Comparison of ENCODE assay signal across 23 mouse cellular contexts in the genomic region with DNA sequence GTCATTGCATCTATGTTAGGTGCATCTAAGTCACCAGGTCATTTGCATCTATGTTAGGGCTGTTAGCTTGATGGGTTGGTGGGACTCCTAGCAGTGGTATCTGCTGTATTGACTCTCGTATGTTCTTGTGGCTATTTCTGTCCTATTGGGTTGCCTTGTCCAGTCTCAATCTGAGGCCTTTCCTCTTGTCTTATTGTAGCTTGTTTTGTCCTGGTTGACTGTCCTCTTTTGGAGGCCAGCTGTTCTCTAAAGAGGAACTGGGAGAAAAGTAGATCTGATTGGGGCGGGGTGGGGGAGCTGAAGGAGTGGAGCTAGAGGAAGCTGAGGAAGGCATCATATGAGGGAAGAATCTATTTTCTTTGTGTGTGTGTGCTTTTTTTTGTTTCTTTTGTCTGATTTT.
"Had no signal": no experiment of that assay in that cellular context is flagged by ENCODE, and none has a peak within 500 bp of the region (broad histone marks: within the 10 kb centered on the region; RNA-seq: fewer than 3 reads in every experiment).

No protein-coding gene starts in this region.

- ATAC-seq: liver, embryonic 12.5 days; midbrain, embryonic 15.5 days had no signal

- DNase-seq: kidney, adult 9 months; kidney, postnatal 25 days; layer of hippocampus, adult 9-11 months; liver; lung, adult 18-20 months; lung, postnatal 10 days; lung, postnatal 36 days; right cerebral cortex, adult 18-20 months; right cerebral cortex, postnatal 14 days; right cerebral cortex, postnatal 4 days; thymus, adult 2 months; thymus, postnatal 14 days had no signal

- H3K27ac ChIP-seq: layer of hippocampus, adult 2 months; limb, embryonic 10.5 days; limb, embryonic 13.5 days; liver, embryonic 12.5 days; liver, embryonic 15.5 days; lung, embryonic 15.5 days; midbrain, embryonic 12.5 days; midbrain, embryonic 15.5 days; neural tube, embryonic 12.5 days; neural tube, embryonic 15.5 days; stomach, embryonic 15.5 days had no signal

- H3K4me3 ChIP-seq: layer of hippocampus, adult 2 months; limb, embryonic 10.5 days; limb, embryonic 13.5 days; liver, embryonic 12.5 days; liver, embryonic 15.5 days; lung, embryonic 15.5 days; midbrain, embryonic 12.5 days; midbrain, embryonic 15.5 days; neural tube, embryonic 12.5 days; neural tube, embryonic 15.5 days; stomach, embryonic 15.5 days had no signal

- H3K27me3 ChIP-seq: limb, embryonic 13.5 days; liver, embryonic 12.5 days; liver, embryonic 15.5 days; lung, embryonic 15.5 days; midbrain, embryonic 12.5 days; midbrain, embryonic 15.5 days; neural tube, embryonic 12.5 days; neural tube, embryonic 15.5 days; stomach, embryonic 15.5 days had no signal

- H3K4me1 ChIP-seq: limb, embryonic 10.5 days; limb, embryonic 13.5 days; liver, embryonic 12.5 days; liver, embryonic 15.5 days; lung, embryonic 15.5 days; midbrain, embryonic 12.5 days; midbrain, embryonic 15.5 days; neural tube, embryonic 12.5 days; neural tube, embryonic 15.5 days; stomach, embryonic 15.5 days had no signal

- H3K9me3 ChIP-seq: limb, embryonic 10.5 days; limb, embryonic 13.5 days; liver, embryonic 12.5 days; liver, embryonic 15.5 days; lung, embryonic 15.5 days; midbrain, embryonic 12.5 days; midbrain, embryonic 15.5 days; neural tube, embryonic 12.5 days; stomach, embryonic 15.5 days had no signal

- H3K36me3 ChIP-seq: limb, embryonic 10.5 days; limb, embryonic 13.5 days; liver, embryonic 12.5 days; liver, embryonic 15.5 days; lung, embryonic 15.5 days; midbrain, embryonic 12.5 days; midbrain, embryonic 15.5 days; neural tube, embryonic 12.5 days; neural tube, embryonic 15.5 days; stomach, embryonic 15.5 days had no signal

- H3K9ac ChIP-seq: limb, embryonic 13.5 days; liver, embryonic 12.5 days; liver, embryonic 15.5 days; lung, embryonic 15.5 days; midbrain, embryonic 12.5 days; midbrain, embryonic 15.5 days; neural tube, embryonic 12.5 days; neural tube, embryonic 15.5 days; stomach, embryonic 15.5 days had no signal
